Mouse (Mus musculus) CH12.LX (cell line): ENCODE measurements around the gene Slc26a10. TPM values are rescaled to one million over a fixed set of nuclear protein-coding genes. Genes with fewer than 3 reads are reported as not detected.

Experiments
- DNase-seq: peaks from one replicate; pipeline ENCODE4 v3.0.0-alpha.2; 2013; ENCODE audit errors: extremely low read depth
- H3K27ac ChIP-seq: 2 replicates; pipeline ENCODE4 v1.5.1; 2012; ENCODE audit warnings: low read depth, mild to moderate bottlenecking, control low read depth, moderate library complexity; ENCODE audit not compliant: insufficient read depth
- H3K27me3 ChIP-seq: replicated peaks from 2 replicates; pipeline ENCODE3; 2012; ENCODE audit warnings: inconsistent platforms
- H3K36me3 ChIP-seq, 2 experiments: replicated peaks in 1 of 2; 2 replicates each; pipeline versions ENCODE3 to v1.6.1; 2012; ENCODE audit warnings: inconsistent platforms in 1 of 2, low read length in 1 of 2, mild to moderate bottlenecking in 1 of 2, mixed read lengths in 1 of 2, moderate library complexity in 1 of 2; ENCODE audit not compliant: control insufficient read depth in 1 of 2, insufficient read depth in 1 of 2
- H3K4me1 ChIP-seq, 2 experiments: 2 replicates each; pipeline ENCODE4 v1.6.1; 2012; ENCODE audit warnings: inconsistent platforms in 1 of 2, moderate library complexity in 1 of 2; ENCODE audit not compliant: insufficient read depth in 2 of 2, control insufficient read depth in 1 of 2
- H3K4me2 ChIP-seq: 2 replicates; pipeline ENCODE4 v1.6.1; 2012; ENCODE audit warnings: low read depth, mild to moderate bottlenecking, control low read depth; ENCODE audit not compliant: poor library complexity, insufficient read depth, severe bottlenecking
- H3K4me3 ChIP-seq, 3 experiments: fragments of 150-350 bp in 1 of 3; sonication (generic) in 1 of 3; replicated peaks in 1 of 3; 2 replicates each; pipeline versions ENCODE3 to v1.5.1; 2011 to 2012; ENCODE audit warnings: low read depth in 2 of 3, low read length in 2 of 3, mild to moderate bottlenecking in 2 of 3, moderate library complexity in 2 of 3, control low read depth in 1 of 3, improper control_type of control experiment in 1 of 3, inconsistent platforms in 1 of 3, mixed read lengths in 1 of 3; ENCODE audit not compliant: poor library complexity in 1 of 3
- H3K79me2 ChIP-seq: replicated peaks from 2 replicates; pipeline ENCODE4 v1.6.1; 2012; ENCODE audit warnings: mild to moderate bottlenecking, moderate library complexity; ENCODE audit not compliant: control insufficient read depth, poor library complexity, insufficient read depth, severe bottlenecking; ENCODE audit errors: extremely low read depth
- H3K9ac ChIP-seq: 2 replicates; pipeline ENCODE4 v1.6.1; 2012; ENCODE audit warnings: low read depth, mild to moderate bottlenecking, control low read depth, moderate library complexity; ENCODE audit not compliant: insufficient read depth
- H3K9me3 ChIP-seq: replicated peaks from 2 replicates; pipeline ENCODE3; 2012; ENCODE audit warnings: low read length, inconsistent platforms, mixed read lengths
- BHLHE40 ChIP-seq: IDR thresholded peaks from 2 replicates; pipeline ENCODE4 v1.6.1; 2011; ENCODE audit warnings: mild to moderate bottlenecking, low read depth, low read length, improper control_type of control experiment
- CHD2 ChIP-seq: IDR thresholded peaks from 2 replicates; pipeline ENCODE4 v1.6.1; 2011; ENCODE audit warnings: low read length, improper control_type of control experiment
- CTCF ChIP-seq, 2 experiments: IDR thresholded peaks in 1 of 2; conservative IDR thresholded peaks in 1 of 2; 2 replicates each; pipeline ENCODE4 v1.5.1; 2011 to 2012; ENCODE audit warnings: low read depth in 2 of 2, low read length in 2 of 2, improper control_type of control experiment in 1 of 2, inconsistent platforms in 1 of 2, mild to moderate bottlenecking in 1 of 2, moderate library complexity in 1 of 2
- E2F4 ChIP-seq: IDR thresholded peaks from 2 replicates; pipeline ENCODE4 v1.6.1; 2011; ENCODE audit warnings: low read depth, low read length, improper control_type of control experiment; ENCODE audit not compliant: insufficient replicate concordance
- EP300 ChIP-seq: IDR thresholded peaks from 2 replicates; pipeline ENCODE4 v1.6.1; 2011; ENCODE audit warnings: low read length, improper control_type of control experiment
- GABPA ChIP-seq: IDR thresholded peaks from 2 replicates; pipeline ENCODE4 v1.6.1; 2012; ENCODE audit warnings: low read depth, low read length, improper control_type of control experiment, inconsistent platforms; ENCODE audit not compliant: insufficient replicate concordance
- IRF4 ChIP-seq: IDR thresholded peaks from 2 replicates; pipeline ENCODE4 v1.6.1; 2014; ENCODE audit warnings: low read depth, mild to moderate bottlenecking, inconsistent platforms, low read length, improper control_type of control experiment
- JUND ChIP-seq: conservative IDR thresholded peaks from 2 replicates; pipeline ENCODE4 v1.6.1; 2011; ENCODE audit warnings: low read depth, low read length, improper control_type of control experiment
- KAT2A ChIP-seq: IDR thresholded peaks from 2 replicates; pipeline ENCODE4 v1.6.1; 2012; ENCODE audit warnings: low read length, improper control_type of control experiment, inconsistent platforms; ENCODE audit not compliant: insufficient replicate concordance
- MAFK ChIP-seq: IDR thresholded peaks from 2 replicates; pipeline ENCODE4 v1.6.1; 2011; ENCODE audit warnings: low read length, improper control_type of control experiment; ENCODE audit not compliant: insufficient replicate concordance
- MAX ChIP-seq: IDR thresholded peaks from 2 replicates; pipeline ENCODE4 v1.6.1; 2011; ENCODE audit warnings: low read length, improper control_type of control experiment
- MAZ ChIP-seq: IDR thresholded peaks from 2 replicates; pipeline ENCODE4 v1.6.1; 2012; ENCODE audit warnings: low read depth, mild to moderate bottlenecking, inconsistent platforms, low read length, improper control_type of control experiment, moderate library complexity
- MEF2A ChIP-seq: IDR thresholded peaks from 2 replicates; pipeline ENCODE4 v1.6.1; 2014; ENCODE audit warnings: low read depth, mild to moderate bottlenecking, inconsistent platforms, low read length, improper control_type of control experiment, borderline replicate concordance
- MXI1 ChIP-seq: IDR thresholded peaks from 2 replicates; pipeline ENCODE4 v1.6.1; 2011; ENCODE audit warnings: mild to moderate bottlenecking, low read depth, low read length, improper control_type of control experiment
- NRF1 ChIP-seq: IDR thresholded peaks from 2 replicates; pipeline ENCODE4 v1.6.1; 2014; ENCODE audit warnings: low read depth, mild to moderate bottlenecking, inconsistent platforms, low read length, improper control_type of control experiment, moderate library complexity
- POLR2A ChIP-seq: IDR thresholded peaks from 2 replicates; pipeline ENCODE4 v1.6.1; 2011; ENCODE audit warnings: low read depth, mild to moderate bottlenecking, improper control_type of control experiment, low read length
- RAD21 ChIP-seq: IDR thresholded peaks from 2 replicates; pipeline ENCODE4 v1.6.1; 2011; ENCODE audit warnings: low read depth, mild to moderate bottlenecking, low read length, improper control_type of control experiment, moderate library complexity
- RCOR1 ChIP-seq: conservative IDR thresholded peaks from 2 replicates; pipeline ENCODE4 v1.6.1; 2012; ENCODE audit warnings: low read depth, mild to moderate bottlenecking, inconsistent platforms, low read length, improper control_type of control experiment
- SIN3A ChIP-seq: IDR thresholded peaks from 2 replicates; pipeline ENCODE4 v1.6.1; 2012; ENCODE audit warnings: low read length, improper control_type of control experiment, inconsistent platforms
- SMC3 ChIP-seq: IDR thresholded peaks from 2 replicates; pipeline ENCODE4 v1.6.1; 2011; ENCODE audit warnings: low read depth, low read length, improper control_type of control experiment
- TBP ChIP-seq: conservative IDR thresholded peaks from 2 replicates; pipeline ENCODE4 v1.6.1; 2011; ENCODE audit warnings: low read depth, low read length, improper control_type of control experiment
- UBTF ChIP-seq: IDR thresholded peaks from 2 replicates; pipeline ENCODE4 v1.6.1; 2012; ENCODE audit warnings: low read depth, mild to moderate bottlenecking, inconsistent platforms, low read length, improper control_type of control experiment, moderate library complexity
- USF1 ChIP-seq: IDR thresholded peaks from 2 replicates; pipeline ENCODE4 v1.6.1; 2014; ENCODE audit warnings: low read depth, mild to moderate bottlenecking, inconsistent platforms, low read length, improper control_type of control experiment
- USF2 ChIP-seq: conservative IDR thresholded peaks from 2 replicates; pipeline ENCODE4 v1.6.1; 2011; ENCODE audit warnings: low read depth, low read length, improper control_type of control experiment
- ZC3H11A ChIP-seq: IDR thresholded peaks from 2 replicates; pipeline ENCODE4 v1.6.1; 2012; ENCODE audit warnings: low read depth, mild to moderate bottlenecking, inconsistent platforms, low read length, improper control_type of control experiment
- ZMIZ1 ChIP-seq: IDR thresholded peaks from 2 replicates; pipeline ENCODE4 v1.6.1; 2012; ENCODE audit warnings: low read depth, mild to moderate bottlenecking, inconsistent platforms, low read length, improper control_type of control experiment
- dilution Hi-C: fragments of 300-500 bp; cut with MboI; formaldehyde crosslinking; loops from 2 replicates; pipeline ENCODE4 v1.14.3; 2020; ENCODE audit warnings: low sequenced_read_pairs; ENCODE audit not compliant: extremely low pct_unique_long_range_greater_than_20kb, extremely low pct_ligation_motif_present
- in situ Hi-C: fragments of 300-500 bp; cut with MboI; formaldehyde crosslinking; loops from 3 replicates; pipeline ENCODE4 v1.14.3; 2019; ENCODE audit warnings: low sequenced_read_pairs, low pct_ligation_motif_present, low pct_unique_long_range_greater_than_20kb, mixed read lengths
- polyA plus RNA-seq: library from polyadenylated mRNA; unstranded; fragments of >175 nt; gene quantifications from 2 replicates; pipeline ENCODE4 v1.2.1, GENCODE M21; 2012; ENCODE audit warnings: low read depth; ENCODE audit not compliant: insufficient read length
- total RNA-seq, 2 experiments: library from RNA; depleted of rRNA; stranded (reverse); fragments of 300-350 nt in 1 of 2; fragments of >200 nt in 1 of 2; gene quantifications; 2 replicates each; pipeline ENCODE4 v1.2.3; 2012 to 2014

The Slc26a10 gene
- total and polyA plus RNA-seq, 3 experiments = 0.05 to 1.7 (median 0.16) TPM

DNA sequence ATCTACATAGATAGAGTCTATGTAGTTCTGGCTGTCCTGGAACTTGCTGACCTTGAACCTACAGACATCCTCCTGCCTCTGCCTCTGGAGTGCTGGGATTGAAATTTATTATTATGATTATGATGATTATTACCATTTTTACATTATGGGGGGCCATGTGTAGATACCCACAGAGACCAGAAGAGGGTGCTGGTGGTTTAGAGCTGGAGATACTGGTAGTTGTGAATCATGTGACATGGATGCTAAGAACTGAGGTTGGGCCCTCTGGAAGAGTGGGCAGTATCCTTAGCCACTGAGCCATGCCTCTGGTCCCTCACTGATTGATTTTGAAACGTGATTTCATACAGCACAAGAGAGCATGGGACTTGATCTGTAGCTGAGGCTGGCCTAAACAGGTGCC is 6.0 kb upstream of the Slc26a10 start:
- Histone ChIP-seq H3K4me1 (peaks cover 0 to 12% of the 10 kb centered on the region in 2 experiments; a peak in 1 of 4 replicates), H3K36me3 (peaks cover 9 to 51% of the 10 kb centered on the region in 2 experiments), H3K27me3 (no peaks in the 10 kb centered on the region), H3K27ac (no peak overlapping the region), H3K79me2 (no peaks in the 10 kb centered on the region), H3K9me3 (peaks cover 7% of the 10 kb centered on the region), H3K9ac (no peak overlapping the region), H3K4me3 (no peak overlapping the region), H3K4me2 (no peak overlapping the region)
- no peak for DNase-seq
- TF ChIP-seq NRF1 (no peak), EP300 (no peak), CTCF (conservative IDR thresholded peaks at IDR 0.05 in 1 of 2, IDR thresholded peaks at IDR 0.05 in 1 of 2; ENCODE audit: low read depth in 2 of 2, low read length in 2 of 2) (peak in 1 of 2 experiments; percentile 60; a peak in 2 of 4 replicates), SMC3 (peak; percentile 39), MAX (0 out of 2 replicates have a peak, but pooled peaks have one; percentile 28), USF2 (peak; percentile 46), BHLHE40 (peak; percentile 15; the same call in 1 of the 2 replicates), POLR2A (no peak), JUND (no peak), RAD21 (peak; percentile 54), USF1 (peak; percentile 41; the same call in 1 of the 2 replicates)
- dilution Hi-C loops (no loop called here), in situ Hi-C loops (no loop called here)

DNA sequence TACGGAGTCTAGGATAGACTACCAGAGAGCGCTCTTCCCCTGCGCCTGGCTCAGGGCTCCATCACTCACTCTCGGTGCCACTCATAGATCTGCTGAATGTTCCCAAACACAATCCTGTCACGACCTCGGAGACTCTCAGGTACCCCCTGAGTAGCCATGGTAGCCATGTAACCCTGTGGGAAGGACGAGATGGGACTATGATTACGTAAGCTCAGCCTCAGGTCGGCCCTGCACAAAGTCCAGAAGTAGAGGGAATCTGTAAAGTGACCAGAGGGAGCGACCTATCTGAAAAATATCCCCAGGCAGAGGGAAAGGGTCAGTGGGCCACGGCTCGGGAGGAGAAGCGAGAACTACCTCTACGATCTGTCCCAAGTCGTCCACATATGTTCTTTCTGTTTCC is 5.1 kb upstream of the Slc26a10 start:
- H3K27ac ChIP-seq = no peak overlapping the region
- peaks cover 7% of the 10 kb centered on the region for H3K9me3 ChIP-seq
- H3K36me3 ChIP-seq = peaks cover 1 to 42% of the 10 kb centered on the region in 2 experiments
- peaks cover 0 to 12% of the 10 kb centered on the region in 2 experiments; a peak in 1 of 4 replicates for H3K4me1 ChIP-seq
- no peaks in the 10 kb centered on the region for H3K79me2 ChIP-seq
- in situ Hi-C loops = no loop called here
- dilution Hi-C loops = no loop called here
- H3K27me3 ChIP-seq = no peaks in the 10 kb centered on the region
- TF ChIP-seq ZMIZ1 = no peak
- TF ChIP-seq GABPA = no peak
- TF ChIP-seq CHD2 = no peak
- TF ChIP-seq E2F4 = no peak
- no peak for TF ChIP-seq SIN3A
- no peak for TF ChIP-seq RCOR1
- TF ChIP-seq MEF2A = no peak
- no peak for TF ChIP-seq TBP
- TF ChIP-seq SMC3 = no peak
- TF ChIP-seq POLR2A = no peak
- TF ChIP-seq MAZ = no peak
- TF ChIP-seq UBTF = no peak
- no peak for TF ChIP-seq MXI1
- no peak for TF ChIP-seq USF1
- no peak for TF ChIP-seq KAT2A
- no peak for TF ChIP-seq ZC3H11A
- no peak for TF ChIP-seq IRF4
- TF ChIP-seq MAFK = no peak
- TF ChIP-seq BHLHE40 = no peak
- no peak for TF ChIP-seq EP300
- H3K4me2 ChIP-seq = no peak overlapping the region
- no peak for DNase-seq
- H3K9ac ChIP-seq = no peak overlapping the region
- no peak overlapping the region for H3K4me3 ChIP-seq
